Mouse (Mus musculus): ENCODE results near the gene Adck1.

The Adck1 gene

GRCm38 (mm10) chr12:88408323-88409047 lies 48.1 kb downstream of the Adck1 start:
- POLR2A ChIA-PET = interaction anchor here in 1 of 4 experiments (0.7 kb wide), 1 partner anchor 669 kb away, joined by 4 read pairs; no protein-coding TSS in a partner anchor
- CTCF ChIA-PET = interaction anchor here in 2 of 4 experiments (0.5 to 0.9 kb wide), 3 partner anchors 577 to 1121 kb away, joined by 3 to 6 read pairs (median 4); no protein-coding TSS in a partner anchor

- CTCF ChIA-PET = no interaction called here
Measured at GRCm38 (mm10) chr12:88413239-88413638, 52.9 kb downstream of the Adck1 start.

GRCm38 (mm10) chr12:88419912-88420621 lies 59.7 kb downstream of the Adck1 start:
- ChIA-PET POLR2A (no interaction called here), CTCF (no interaction called here)

More at GRCm38 (mm10) chr12:88413239-88413638, 52.9 kb downstream of the Adck1 start:
- POLR2A ChIA-PET = no interaction called here

GRCm38 (mm10) chr12:88426926-88427325 lies 66.6 kb downstream of the Adck1 start:
- POLR2A ChIA-PET = no interaction called here
- CTCF ChIA-PET = no interaction called here

- ChIA-PET CTCF (no interaction called here), POLR2A (no interaction called here)
Measured at GRCm38 (mm10) chr12:88428735-88429134, 68.4 kb downstream of the Adck1 start.

GRCm38 (mm10) chr12:88432277-88432676 lies 71.9 kb downstream of the Adck1 start:
- ChIA-PET CTCF (no interaction called here), POLR2A (no interaction called here)

- ChIA-PET CTCF (no interaction called here), POLR2A (no interaction called here)
Measured at GRCm38 (mm10) chr12:88433171-88433570, 72.8 kb downstream of the Adck1 start.

- CTCF ChIA-PET = no interaction called here
- POLR2A ChIA-PET = interaction anchor here in 1 of 4 experiments (0.6 kb wide), 1 partner anchor 117 kb away, joined by 3 read pairs; no protein-coding TSS in a partner anchor
Measured at GRCm38 (mm10) chr12:88436962-88437750, 76.8 kb downstream of the Adck1 start.

GRCm38 (mm10) chr12:88441922-88442809 lies 81.8 kb downstream of the Adck1 start:
- CTCF ChIA-PET = no interaction called here
- POLR2A ChIA-PET = no interaction called here

GRCm38 (mm10) chr12:88444040-88444439 lies 83.7 kb downstream of the Adck1 start:
- CTCF ChIA-PET = no interaction called here

GRCm38 (mm10) chr12:88445471-88445870 lies 85.1 kb downstream of the Adck1 start:
- POLR2A ChIA-PET = no interaction called here
- CTCF ChIA-PET = interaction anchor here in 1 of 4 experiments (0.5 kb wide), 1 partner anchor 1862 kb away, joined by 3 read pairs; no protein-coding TSS in a partner anchor

More at GRCm38 (mm10) chr12:88444040-88444439, 83.7 kb downstream of the Adck1 start:
- POLR2A ChIA-PET = no interaction called here

- POLR2A ChIA-PET = no interaction called here
- CTCF ChIA-PET = interaction anchor here in 1 of 4 experiments (0.5 kb wide), 1 partner anchor 862 kb away, joined by 3 read pairs; no protein-coding TSS in a partner anchor
Measured at GRCm38 (mm10) chr12:88450658-88451563, 90.6 kb downstream of the Adck1 start.

GRCm38 (mm10) chr12:88454701-88455410 lies 94.5 kb downstream of the Adck1 start:
- POLR2A ChIA-PET = interaction anchor here in 1 of 4 experiments (0.6 kb wide), 1 partner anchor 12 kb away, joined by 3 read pairs; no protein-coding TSS in a partner anchor

GRCm38 (mm10) chr12:88457021-88457420 lies 96.7 kb downstream of the Adck1 start:
- ChIA-PET POLR2A (no interaction called here), CTCF (no interaction called here)

More at GRCm38 (mm10) chr12:88454701-88455410, 94.5 kb downstream of the Adck1 start:
- CTCF ChIA-PET = no interaction called here

GRCm38 (mm10) chr12:88458936-88459335 lies 98.6 kb downstream of the Adck1 start:
- POLR2A ChIA-PET = no interaction called here
- CTCF ChIA-PET = no interaction called here

- CTCF ChIA-PET = no interaction called here
- POLR2A ChIA-PET = interaction anchor here in 1 of 4 experiments (0.9 kb wide), 1 partner anchor 225 kb away, joined by 3 read pairs; no protein-coding TSS in a partner anchor
Measured at GRCm38 (mm10) chr12:88459461-88459860, 99.1 kb downstream of the Adck1 start.

- CTCF ChIA-PET = no interaction called here
- POLR2A ChIA-PET = no interaction called here
Measured at GRCm38 (mm10) chr12:88461026-88461425, 100.7 kb downstream of the Adck1 start.
